Mouse (Mus musculus) adrenal gland, postnatal 10 days (tissue): ENCODE results near the gene Alms1. TPM values are rescaled to one million over a fixed set of nuclear protein-coding genes. Genes with fewer than 3 reads are reported as not detected.
"Not testable (repeated sequence)": the region's sequence is repeated elsewhere in the genome, so short reads cannot be mapped to it uniquely, and the experiment has no call there.

Experiments
- DNase-seq: peaks from one replicate; pipeline ENCODE4 v3.0.0; 2021; ENCODE audit warnings: mixed read lengths
- long read RNA-seq, 2 experiments: library from polyadenylated mRNA; stranded (forward); transcript quantifications; one replicate each; pipeline ENCODE4 v2.0.0; 2021
- total RNA-seq, 2 experiments: library from RNA; stranded (reverse); gene quantifications; 2 replicates each; pipeline ENCODE4 v1.2.3; 2021

Alms1 gene
- 1 to 10 TPM; 4.4 to 9.4 TPM for total RNA-seq
- long read RNA-seq, experiment 1: 0 reads
- long read RNA-seq, experiment 2: 0 reads

DNA sequence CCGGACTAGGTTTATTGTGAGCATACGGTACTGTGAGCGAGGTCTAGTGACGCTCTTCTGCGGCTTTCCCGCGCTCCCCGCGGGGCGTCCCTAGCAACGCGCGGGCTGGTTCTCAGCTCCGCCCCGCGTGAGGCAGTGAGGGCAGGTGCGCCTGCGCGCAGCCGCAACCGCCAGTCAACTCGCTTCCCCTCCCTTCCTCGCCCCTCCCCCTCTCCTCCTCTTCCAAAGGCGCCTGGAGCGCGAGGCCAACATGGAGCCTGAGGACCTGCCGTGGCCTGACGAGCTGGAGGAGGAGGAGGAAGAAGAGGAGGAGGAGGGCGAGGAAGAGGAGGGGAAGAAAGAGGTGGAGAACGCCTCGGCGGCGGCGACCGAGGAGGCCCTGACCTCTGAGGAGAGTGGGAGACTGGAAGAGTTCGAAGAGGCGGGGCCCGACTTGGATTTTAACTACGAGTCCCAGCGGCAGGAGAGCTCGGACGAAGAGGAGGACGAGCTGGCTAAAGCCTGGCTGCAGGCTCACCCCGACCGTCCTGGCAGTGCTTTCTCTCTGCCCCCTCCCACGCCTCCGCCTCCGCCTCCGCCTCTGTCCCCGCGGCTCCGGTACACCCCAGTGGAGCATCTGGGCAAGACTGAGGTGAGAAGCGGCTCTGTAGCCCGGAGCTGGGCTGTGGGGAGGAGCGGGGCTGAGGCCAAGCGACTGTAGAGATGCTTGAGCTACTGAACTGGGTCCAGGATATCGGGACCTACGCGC, at the start of gene Alms1:
Gene Alms1 (plus strand): TSS at position 136 of the 748 bp plus-strand sequence.
- DNase-seq: peak; percentile 97

GRCm38 (mm10) chr6:85543351-85544175, 43.8 kb upstream of the Alms1 start:
- no peak for DNase-seq

DNA sequence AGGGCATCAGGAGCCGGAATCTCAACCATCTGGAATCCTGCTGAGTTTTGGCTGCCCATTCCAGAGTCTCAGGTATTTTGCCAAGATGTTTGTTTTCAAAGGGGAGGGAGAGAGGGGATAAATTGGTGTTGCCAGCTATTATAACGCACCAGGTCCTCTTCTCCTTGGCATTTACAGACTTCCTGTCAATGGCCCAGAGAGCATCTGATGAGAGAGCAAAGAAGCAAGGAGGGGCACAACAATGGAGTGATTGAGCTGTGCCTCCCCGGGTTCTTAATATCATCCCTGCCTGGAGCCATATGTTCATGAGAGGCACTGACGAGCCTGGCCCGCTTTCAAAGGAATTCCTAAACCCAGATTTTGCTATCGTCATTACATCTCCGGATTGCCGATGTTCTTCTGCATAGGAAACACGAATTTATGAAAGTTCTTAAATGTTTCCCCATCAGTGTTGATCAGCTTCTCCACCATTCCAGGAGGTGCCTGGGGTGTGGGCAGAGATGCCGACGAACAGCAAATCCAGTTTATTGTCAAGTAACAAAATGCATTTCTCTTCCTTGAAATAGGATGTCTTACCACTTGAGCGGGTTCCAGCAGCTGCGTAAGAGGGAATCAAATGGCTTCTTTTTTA, 43.0 kb upstream of the Alms1 start:
- no peak for DNase-seq

GRCm38 (mm10) chr6:85547642-85548041, 39.7 kb upstream of the Alms1 start:
- DNase-seq: no peak

DNA sequence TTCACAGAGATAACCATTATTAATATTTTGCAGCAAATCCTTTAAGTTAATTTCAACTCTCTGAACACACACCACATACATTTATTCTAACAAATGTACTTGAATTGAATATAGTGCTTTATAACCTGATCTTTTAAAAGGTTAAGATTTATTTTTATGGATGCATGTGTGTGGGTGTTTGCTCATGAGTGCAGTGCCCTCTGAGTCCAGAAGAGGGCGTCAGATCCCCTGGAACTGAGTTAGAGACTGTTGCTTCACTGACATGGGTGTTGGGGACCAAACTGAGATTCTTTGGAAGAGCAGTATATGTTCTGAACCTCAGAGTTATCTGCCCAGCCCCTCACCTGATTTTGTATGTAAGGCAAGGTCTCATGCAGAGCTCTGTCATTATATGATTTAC, 25.0 kb upstream of the Alms1 start:
- no peak for DNase-seq

DNA sequence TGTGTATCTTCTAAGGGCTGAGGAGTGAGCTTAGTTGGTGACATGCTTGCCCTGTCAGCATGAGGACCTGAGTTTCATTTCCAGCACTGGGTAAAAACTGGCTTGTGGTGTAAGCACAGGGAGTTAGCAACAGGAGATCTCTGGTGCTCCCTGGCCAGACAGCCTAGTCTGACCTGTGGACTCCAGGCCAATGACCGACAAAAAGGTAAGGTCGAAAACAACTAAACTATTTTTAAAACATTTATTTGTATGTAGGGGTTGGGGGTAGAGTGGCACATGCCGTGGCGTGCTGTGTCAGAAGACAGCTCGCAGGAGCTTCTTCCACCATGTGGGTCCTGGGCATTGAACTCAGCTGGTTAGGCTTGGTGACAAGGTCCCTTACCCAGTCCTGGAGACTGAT, 14.5 kb upstream of the Alms1 start:
- no peak for DNase-seq

- DNase-seq: no peak
Observed at GRCm38 (mm10) chr6:85581688-85582087, 5.6 kb upstream of the Alms1 start.

GRCm38 (mm10) chr6:85584612-85585011, 2.7 kb upstream of the Alms1 start:
- no peak for DNase-seq

- peak; percentile 4 for DNase-seq
Observed at GRCm38 (mm10) chr6:85586805-85587367, 445 bp upstream of the Alms1 start.

DNA sequence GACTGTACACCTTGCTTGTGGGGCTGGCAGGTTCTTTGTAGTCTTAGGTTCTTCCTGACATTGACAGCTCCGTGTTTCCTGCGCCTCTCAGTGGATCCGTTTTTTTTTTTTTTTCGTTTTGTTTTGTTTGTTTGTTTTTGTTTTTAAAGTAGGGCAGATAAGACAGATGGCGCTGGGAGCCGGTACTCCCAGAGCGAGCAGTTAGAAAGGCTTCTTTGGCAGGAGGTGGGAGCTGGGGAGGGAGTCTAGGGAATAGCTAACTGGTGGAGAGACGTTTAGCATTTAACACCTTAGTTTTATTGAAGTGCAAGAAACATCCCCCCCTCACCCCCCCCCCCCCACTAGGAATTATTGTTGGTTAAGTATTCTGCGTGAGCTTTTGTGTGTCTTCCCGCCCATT, 833 bp downstream of the Alms1 start:
- DNase-seq: no peak

GRCm38 (mm10) chr6:85588568-85588967, 1.2 kb downstream of the Alms1 start:
- DNase-seq: no peak

DNA sequence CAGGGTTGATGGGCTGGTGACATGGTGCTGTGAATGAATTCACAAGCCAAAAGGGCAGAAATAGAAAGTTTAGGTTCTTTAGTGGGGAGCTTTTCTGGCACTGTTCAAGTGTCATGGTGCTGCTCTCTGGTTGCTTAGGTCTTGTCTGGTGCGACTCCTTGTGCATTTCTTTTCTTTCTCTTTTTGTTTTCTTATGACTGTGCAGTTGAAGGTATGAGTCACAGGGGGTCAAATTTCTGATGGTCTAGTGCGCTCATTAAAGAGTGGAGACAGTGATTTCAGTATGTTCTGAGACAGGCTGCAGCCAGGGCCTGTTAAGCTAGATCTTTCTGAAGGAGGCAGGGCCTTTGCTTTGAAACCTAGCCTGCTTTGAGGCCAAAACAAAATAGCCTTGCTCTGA, 2.8 kb downstream of the Alms1 start:
- no peak for DNase-seq

GRCm38 (mm10) chr6:85599310-85599709, 12.0 kb downstream of the Alms1 start:
- no peak for DNase-seq

GRCm38 (mm10) chr6:85610511-85610910, 23.2 kb downstream of the Alms1 start:
- peak; percentile 26 for DNase-seq

GRCm38 (mm10) chr6:85620826-85621225, 33.5 kb downstream of the Alms1 start:
- DNase-seq: no peak

- DNase-seq: no peak
Observed at GRCm38 (mm10) chr6:85621600-85621999, 34.3 kb downstream of the Alms1 start.

- DNase-seq: no peak
Observed at GRCm38 (mm10) chr6:85624511-85624910, 37.2 kb downstream of the Alms1 start.

DNA sequence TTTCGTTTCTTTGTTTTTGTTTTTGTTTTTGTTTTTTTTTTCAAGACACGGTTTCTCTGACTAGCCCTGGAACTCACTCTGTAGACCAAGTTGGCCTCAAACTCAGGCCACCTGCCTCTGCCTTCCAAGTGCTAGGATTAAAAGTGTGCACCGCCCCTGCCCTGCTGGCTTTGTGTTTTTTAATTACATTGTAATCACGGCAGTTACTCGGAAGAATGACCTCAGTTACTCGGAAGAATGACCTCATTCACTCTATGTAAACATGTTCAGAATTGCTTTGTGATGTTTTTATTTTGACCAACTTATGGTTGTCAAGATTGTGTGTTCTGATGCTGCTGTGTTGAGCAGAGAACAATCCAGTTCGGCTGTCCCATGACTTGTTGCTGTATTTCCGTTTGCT, 45.8 kb downstream of the Alms1 start:
- no peak for DNase-seq

- no peak for DNase-seq
Observed at GRCm38 (mm10) chr6:85653244-85653643, 65.9 kb downstream of the Alms1 start.

DNA sequence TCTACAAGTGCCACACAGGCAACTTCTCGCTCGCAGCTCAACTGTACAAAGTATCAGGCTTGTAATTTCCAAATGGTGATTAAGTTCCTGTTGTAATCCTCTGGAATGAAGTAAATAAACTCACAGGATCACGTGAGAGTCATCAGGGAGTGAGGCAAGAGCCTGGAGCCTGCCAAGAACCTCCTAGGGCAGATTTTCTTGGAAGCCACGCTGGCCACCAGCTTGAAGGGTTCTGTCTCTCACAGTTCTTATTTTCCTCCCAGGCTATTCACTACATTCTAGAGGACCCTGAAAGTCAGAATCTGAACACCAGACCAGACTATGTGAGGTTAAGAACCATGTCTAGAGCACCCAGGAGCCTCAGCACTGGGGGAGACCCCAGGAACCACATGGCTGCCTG, 114.6 kb downstream of the Alms1 start:
- peak; percentile 64 for DNase-seq

DNA sequence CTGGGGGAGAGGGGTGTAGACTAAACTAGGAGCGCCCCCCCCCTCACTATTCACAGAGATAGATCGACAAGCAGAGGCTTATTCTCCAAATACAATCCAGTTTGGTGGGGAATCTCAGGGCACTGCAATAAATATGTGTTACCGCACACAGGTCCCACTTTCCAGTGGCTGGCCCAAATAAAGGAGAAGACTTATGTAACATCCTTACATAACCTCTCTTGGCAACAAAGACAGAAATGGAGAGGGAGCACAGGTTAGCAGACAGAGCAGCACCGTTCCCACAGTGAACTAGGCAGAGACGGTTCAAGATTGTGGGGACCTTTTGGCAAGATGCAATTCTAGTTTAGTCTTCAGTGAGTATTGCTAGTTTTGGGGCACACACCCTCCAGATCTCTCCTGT, 121.9 kb downstream of the Alms1 start:
- not testable (repeated sequence) for DNase-seq

DNA sequence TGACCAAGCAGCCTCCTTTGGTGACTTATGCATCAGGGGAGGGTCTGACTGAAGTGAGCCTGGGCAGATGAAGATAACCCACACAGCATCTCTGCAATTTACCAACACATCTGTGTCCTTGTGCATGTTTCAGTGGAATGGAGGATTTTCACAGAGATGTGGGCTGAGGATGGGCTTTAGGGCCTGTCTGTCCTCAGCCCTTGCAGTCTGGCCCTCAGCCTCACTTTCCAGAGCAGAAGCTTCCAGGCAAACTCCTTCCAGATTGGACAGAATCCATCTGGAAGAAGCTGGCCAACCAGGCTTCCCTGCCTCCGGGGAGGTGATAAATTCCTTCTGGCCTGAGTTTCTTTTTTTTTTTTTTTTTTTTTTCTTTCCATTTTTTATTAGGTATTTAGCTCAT, 122.3 kb downstream of the Alms1 start:
- DNase-seq: not testable (repeated sequence)

- not testable (repeated sequence) for DNase-seq
Observed at GRCm38 (mm10) chr6:85713105-85713504, 125.8 kb downstream of the Alms1 start, which contains the start of gene Nat8f7. Gene Nat8f7 (minus strand): TSS chr6:85713205.
